Mouse (Mus musculus): ENCODE data around the gene Specc1. TPM values are rescaled to one million over a fixed set of nuclear protein-coding genes. Genes with fewer than 3 reads are reported as not detected.

Gene Specc1
- total and polyA plus RNA-seq, 3 experiments, result 2.5 to 5.8 TPM; not detected in 1

GRCm38 (mm10) chr11:62024952-62025351 lies 68.4 kb downstream of the Specc1 start:
- no peaks in the 10 kb centered on the region for H3K79me2 ChIP-seq (ENCODE audit: control insufficient read depth, insufficient read depth, low read length, poor library complexity)
- no peak overlapping the region for H3K27ac ChIP-seq (ENCODE audit: control insufficient read depth, low read depth, low read length)
- H3K36me3 ChIP-seq (ENCODE audit: control insufficient read depth in 1 of 2, insufficient read depth in 2 of 2, low read length in 2 of 2), result peaks cover 0 to 22% of the 10 kb centered on the region in 2 experiments; a peak in 2 of 4 replicates
- DNase-seq (ENCODE audit: low read depth, low spot score), result no peak
- H3K9me3 ChIP-seq (replicated peaks; ENCODE audit: insufficient read depth, low read length), result no peaks in the 10 kb centered on the region
- H3K4me3 ChIP-seq (ENCODE audit: control insufficient read depth in 1 of 2, insufficient read depth in 1 of 2, low read depth in 2 of 2, low read length in 2 of 2), result no peak overlapping the region
- TF ChIP-seq MAX (IDR thresholded peaks at IDR 0.05; ENCODE audit: low read length) (no peak), USF2 (IDR thresholded peaks at IDR 0.05; ENCODE audit: borderline replicate concordance in 1 of 2, insufficient read depth in 1 of 2, low read depth in 1 of 2, low read length in 2 of 2) (no peak), MEF2A (IDR thresholded peaks at IDR 0.05; ENCODE audit: extremely low read depth, insufficient replicate concordance, low read depth, low read length, poor library complexity, severe bottlenecking) (no peak), E2F4 (IDR thresholded peaks at IDR 0.05; ENCODE audit: borderline replicate concordance, low read depth, low read length) (no peak), MYC (IDR thresholded peaks at IDR 0.05; ENCODE audit: low read depth, low read length) (no peak), KAT2A (conservative IDR thresholded peaks at IDR 0.05; ENCODE audit: low read depth, low read length) (no peak), NRF1 (IDR thresholded peaks at IDR 0.05; ENCODE audit: insufficient read depth, low read depth, low read length, poor library complexity, severe bottlenecking) (no peak), HCFC1 (IDR thresholded peaks at IDR 0.05; ENCODE audit: low read depth, low read length) (no peak), GABPA (IDR thresholded peaks at IDR 0.05; ENCODE audit: low read depth, low read length) (no peak), RAD21 (IDR thresholded peaks at IDR 0.05; ENCODE audit: low read depth, low read length) (no peak), EP300 (IDR thresholded peaks at IDR 0.05; ENCODE audit: low read depth in 1 of 2, low read length in 2 of 2) (no peak), SIN3A (IDR thresholded peaks at IDR 0.05; ENCODE audit: low read length) (no peak), ZC3H11A (IDR thresholded peaks at IDR 0.05; ENCODE audit: low read depth, low read length) (no peak), MYB (IDR thresholded peaks at IDR 0.05; ENCODE audit: low read depth, low read length) (no peak), TCF12 (IDR thresholded peaks at IDR 0.05; ENCODE audit: low read depth, low read length) (no peak), NELFE (IDR thresholded peaks at IDR 0.05; ENCODE audit: low read depth, low read length) (no peak), POLR2A (IDR thresholded peaks at IDR 0.05; ENCODE audit: control insufficient read depth in 1 of 2, insufficient read depth in 1 of 2, low read depth in 1 of 2, low read length in 2 of 2, poor library complexity in 1 of 2) (no peak), USF1 (IDR thresholded peaks at IDR 0.05; ENCODE audit: low read depth, low read length) (no peak)
- H3K9ac ChIP-seq (ENCODE audit: control insufficient read depth, low read depth, low read length, poor library complexity, severe bottlenecking), result no peak overlapping the region
- no peaks in the 10 kb centered on the region for H3K27me3 ChIP-seq (ENCODE audit: control insufficient read depth in 1 of 2, insufficient read depth in 2 of 2, low read length in 2 of 2)
- H3K4me1 ChIP-seq (ENCODE audit: control insufficient read depth in 1 of 2, insufficient read depth in 2 of 2, low read length in 2 of 2), result peaks cover 16 to 32% of the 10 kb centered on the region in 2 experiments

GRCm38 (mm10) chr11:62025770-62026169 lies 69.2 kb downstream of the Specc1 start:
- peaks cover 0 to 22% of the 10 kb centered on the region in 2 experiments; a peak in 2 of 4 replicates for H3K36me3 ChIP-seq (ENCODE audit: control insufficient read depth in 1 of 2, insufficient read depth in 2 of 2, low read length in 2 of 2)
- H3K4me1 ChIP-seq (ENCODE audit: control insufficient read depth in 1 of 2, insufficient read depth in 2 of 2, low read length in 2 of 2), result peaks cover 16 to 32% of the 10 kb centered on the region in 2 experiments
- no peaks in the 10 kb centered on the region for H3K27me3 ChIP-seq (ENCODE audit: control insufficient read depth in 1 of 2, insufficient read depth in 2 of 2, low read length in 2 of 2)
- TF ChIP-seq CHD1 (IDR thresholded peaks at IDR 0.05; ENCODE audit: low read depth, low read length) (no peak), MEF2A (IDR thresholded peaks at IDR 0.05; ENCODE audit: extremely low read depth, insufficient replicate concordance, low read depth, low read length, poor library complexity, severe bottlenecking) (no peak), ZC3H11A (IDR thresholded peaks at IDR 0.05; ENCODE audit: low read depth, low read length) (no peak), MAFK (IDR thresholded peaks at IDR 0.05; ENCODE audit: borderline replicate concordance, low read depth, low read length) (peak; percentile 82)
- no peak overlapping the region for H3K9ac ChIP-seq (ENCODE audit: control insufficient read depth, low read depth, low read length, poor library complexity, severe bottlenecking)
- DNase-seq (ENCODE audit: low read depth, low spot score), result no peak
- no peaks in the 10 kb centered on the region for H3K79me2 ChIP-seq (ENCODE audit: control insufficient read depth, insufficient read depth, low read length, poor library complexity)
- H3K9me3 ChIP-seq (replicated peaks; ENCODE audit: insufficient read depth, low read length), result no peaks in the 10 kb centered on the region
- H3K27ac ChIP-seq (ENCODE audit: control insufficient read depth, low read depth, low read length), result no peak overlapping the region
- no peak overlapping the region for H3K4me3 ChIP-seq (ENCODE audit: control insufficient read depth in 1 of 2, insufficient read depth in 1 of 2, low read depth in 2 of 2, low read length in 2 of 2)
